Mouse (Mus musculus): ENCODE data around the gene Scg2.

The Scg2 gene

GRCm38 (mm10) chr1:79439609-79440308 is at the start of gene Scg2:
Gene Scg2 (minus strand): TSS chr1:79440120.
- DNase-seq (ENCODE audit: low read depth, low spot score): peak; percentile 61

GRCm38 (mm10) chr1:79485546-79485945 is 45.6 kb upstream of the Scg2 start:
- no peak for DNase-seq (ENCODE audit: low read depth, low spot score)

GRCm38 (mm10) chr1:79470856-79471255 is 30.9 kb upstream of the Scg2 start:
- no peak for DNase-seq (ENCODE audit: low read depth, low spot score)

GRCm38 (mm10) chr1:79469871-79470270 is 30.0 kb upstream of the Scg2 start:
- DNase-seq (ENCODE audit: low read depth, low spot score): no peak

GRCm38 (mm10) chr1:79466585-79466984 is 26.7 kb upstream of the Scg2 start:
- no peak for DNase-seq (ENCODE audit: low read depth, low spot score)

- no peak for DNase-seq (ENCODE audit: low read depth, low spot score)
These were observed 18.6 kb upstream of the Scg2 start for GRCm38 (mm10) chr1:79458558-79458957.

GRCm38 (mm10) chr1:79454164-79454563 is 14.2 kb upstream of the Scg2 start:
- no peak for DNase-seq (ENCODE audit: low read depth, low spot score)

- DNase-seq (ENCODE audit: low read depth, low spot score): no peak
These were observed 12.4 kb upstream of the Scg2 start for GRCm38 (mm10) chr1:79452339-79452738.

- no peak for DNase-seq (ENCODE audit: low read depth, low spot score)
These were observed 10.6 kb upstream of the Scg2 start for GRCm38 (mm10) chr1:79450343-79451021.

- DNase-seq (ENCODE audit: low read depth, low spot score): no peak
These were observed 10.0 kb upstream of the Scg2 start for GRCm38 (mm10) chr1:79449943-79450342.

- DNase-seq (ENCODE audit: low read depth, low spot score): no peak
These were observed 5.7 kb upstream of the Scg2 start for GRCm38 (mm10) chr1:79445586-79445985.

GRCm38 (mm10) chr1:79437755-79438154 is 2.2 kb downstream of the Scg2 start:
- no peak for DNase-seq (ENCODE audit: low read depth, low spot score)

GRCm38 (mm10) chr1:79436671-79437070 is 3.2 kb downstream of the Scg2 start:
- DNase-seq (ENCODE audit: low read depth, low spot score): no peak

GRCm38 (mm10) chr1:79429058-79429457 is 10.9 kb downstream of the Scg2 start:
- no peak for DNase-seq (ENCODE audit: low read depth, low spot score)

- no peak for DNase-seq (ENCODE audit: low read depth, low spot score)
These were observed 24.4 kb downstream of the Scg2 start for GRCm38 (mm10) chr1:79415496-79415895.

GRCm38 (mm10) chr1:79406337-79406942 is 33.5 kb downstream of the Scg2 start:
- DNase-seq (ENCODE audit: low read depth, low spot score): no peak

- DNase-seq (ENCODE audit: low read depth, low spot score): no peak
These were observed 38.6 kb downstream of the Scg2 start for GRCm38 (mm10) chr1:79401090-79402012.

GRCm38 (mm10) chr1:79400284-79400683 is 39.6 kb downstream of the Scg2 start:
- no peak for DNase-seq (ENCODE audit: low read depth, low spot score)
